Comparison of ENCODE assay signal across 19 mouse cellular contexts in genomic region chr5:24725897-24726296, GRCm38 (mm10). TPM values are rescaled to one million over a fixed set of nuclear protein-coding genes. Genes with fewer than 3 reads are reported as not detected.
DNase-seq lines count a peak whose midpoint lies in the region; ATAC-seq and TF ChIP-seq lines count a peak whose summit lies in the region.
"Had no signal": no experiment of that assay in that cellular context is flagged by ENCODE, and none has a peak within 500 bp of the region (broad histone marks: within the 10 kb centered on the region; RNA-seq: fewer than 3 reads in every experiment).

No protein-coding gene starts in this region.

- H3K27me3 ChIP-seq in forebrain, embryonic 10.5 days (ENCODE audit: poor library complexity, severe bottlenecking), result peaks cover 27% of the 10 kb centered on the region
- H3K27me3 ChIP-seq in forebrain, embryonic 11.5 days (ENCODE audit: control insufficient read depth, insufficient read depth, low read length), result peaks cover 16% of the 10 kb centered on the region
- peaks cover 6% of the 10 kb centered on the region; the same call in 1 of the 2 replicates for H3K27me3 ChIP-seq in kidney, adult 2 months (replicated peaks; ENCODE audit: control insufficient read depth, insufficient read depth, low read length)
- H3K27me3 ChIP-seq in neural tube, embryonic 15.5 days (replicated peaks), result peaks cover 25% of the 10 kb centered on the region
- no peaks in the 10 kb centered on the region; the same call in 1 of the 2 replicates for H3K27me3 ChIP-seq in stomach, embryonic 16.5 days (ENCODE audit: control insufficient read depth, insufficient read depth, low read length)
- H3K27me3 ChIP-seq: CH12.LX had no signal

- H3K9ac ChIP-seq in forebrain, embryonic 11.5 days (ENCODE audit: low read length), result no peak overlapping the region
- H3K9ac ChIP-seq in neural tube, embryonic 15.5 days (replicated peaks), result no peak overlapping the region
- H3K9ac ChIP-seq in stomach, embryonic 16.5 days (ENCODE audit: low read length), result no peak overlapping the region

- TF ChIP-seq CTCF in kidney, adult 2 months (conservative IDR thresholded peaks at IDR 0.05; ENCODE audit: insufficient read depth, insufficient read length, low read depth, low read length), result no peak

- H3K4me2 ChIP-seq in forebrain, embryonic 11.5 days (ENCODE audit: low read depth, low read length, severe bottlenecking), result no peak overlapping the region
- H3K4me2 ChIP-seq in neural tube, embryonic 15.5 days, result no peak overlapping the region
- H3K4me2 ChIP-seq in stomach, embryonic 16.5 days (ENCODE audit: low read depth, low read length), result no peak overlapping the region

- ATAC-seq in forebrain, embryonic 11.5 days (replicated peaks; ENCODE audit: low FRiP score), result no peak
- no peak for ATAC-seq in neural tube, embryonic 15.5 days (ENCODE audit: low FRiP score)
- no peak for ATAC-seq in stomach, embryonic 16.5 days (ENCODE audit: insufficient read depth, low FRiP score)
- ATAC-seq: hindbrain, postnatal 0 days had no signal

- H3K9me3 ChIP-seq in forebrain, embryonic 10.5 days, result no peaks in the 10 kb centered on the region
- no peaks in the 10 kb centered on the region for H3K9me3 ChIP-seq in forebrain, embryonic 11.5 days (ENCODE audit: control insufficient read depth, low read length)
- no peaks in the 10 kb centered on the region for H3K9me3 ChIP-seq in neural tube, embryonic 15.5 days (replicated peaks)
- no peaks in the 10 kb centered on the region for H3K9me3 ChIP-seq in stomach, embryonic 16.5 days (replicated peaks; ENCODE audit: control insufficient read depth, low read length)

- peaks cover 25% of the 10 kb centered on the region for H3K36me3 ChIP-seq in forebrain, embryonic 10.5 days (replicated peaks)
- no peaks in the 10 kb centered on the region for H3K36me3 ChIP-seq in forebrain, embryonic 11.5 days (ENCODE audit: control insufficient read depth, insufficient read depth, low read length)
- H3K36me3 ChIP-seq in kidney, adult 2 months (ENCODE audit: control insufficient read depth, insufficient read depth, low read length), result no peaks in the 10 kb centered on the region
- no peaks in the 10 kb centered on the region for H3K36me3 ChIP-seq in neural tube, embryonic 15.5 days
- H3K36me3 ChIP-seq in stomach, embryonic 16.5 days (ENCODE audit: control insufficient read depth, insufficient read depth, low read length), result no peaks in the 10 kb centered on the region

- TF ChIP-seq POLR2A in kidney, adult 2 months (IDR thresholded peaks at IDR 0.05; ENCODE audit: low read depth, low read length), result no peak

- no peak for DNase-seq in forebrain, embryonic 10.5 days (ENCODE audit: extremely low spot score, low spot score)
- DNase-seq in forebrain, embryonic 11.5 days (ENCODE audit: low spot score), result no peak
- DNase-seq in kidney, adult 2 months, result peak; percentile 47
- no peak for DNase-seq in kidney, postnatal 4 days
- DNase-seq in neural tube, embryonic 10.5 days (ENCODE audit: extremely low spot score, low spot score), result no peak
- no peak for DNase-seq in right cerebral cortex, postnatal 4 days
- DNase-seq: adrenal gland, postnatal 25 days; cerebellum, adult 9-11 months; right cerebral cortex, adult 18-20 months; spleen, adult 18-20 months; thymus, postnatal 36 days had no signal

- no peak overlapping the region for H3K4me3 ChIP-seq in forebrain, embryonic 10.5 days
- no peak overlapping the region for H3K4me3 ChIP-seq in forebrain, embryonic 11.5 days (ENCODE audit: low read depth, low read length)
- no peak overlapping the region for H3K4me3 ChIP-seq in kidney, adult 2 months (ENCODE audit: insufficient read depth, low read depth, low read length)
- H3K4me3 ChIP-seq in neural tube, embryonic 15.5 days (replicated peaks), result no peak overlapping the region
- no peak overlapping the region for H3K4me3 ChIP-seq in stomach, embryonic 16.5 days (replicated peaks; ENCODE audit: low read length)
- H3K4me3 ChIP-seq: layer of hippocampus, adult 2 months; left cerebral cortex, adult 2 months had no signal

- WGBS in forebrain, embryonic 10.5 days, result 79% methylated on average over 6 of the region's 6 CpGs
- WGBS in forebrain, embryonic 11.5 days, result 74% methylated on average over 6 of the region's 6 CpGs
- WGBS in kidney, adult 2 months, result 38% methylated on average over 6 of the region's 6 CpGs
- 68% methylated on average over 6 of the region's 6 CpGs for WGBS in neural tube, embryonic 15.5 days
- WGBS in stomach, embryonic 16.5 days, result 73% methylated on average over 6 of the region's 6 CpGs

- peaks cover 38% of the 10 kb centered on the region for H3K4me1 ChIP-seq in forebrain, embryonic 10.5 days
- H3K4me1 ChIP-seq in forebrain, embryonic 11.5 days (replicated peaks; ENCODE audit: control insufficient read depth, insufficient read depth, low read length), result peaks cover 12% of the 10 kb centered on the region
- H3K4me1 ChIP-seq in kidney, adult 2 months (ENCODE audit: control insufficient read depth, insufficient read depth, low read length), result no peaks in the 10 kb centered on the region; the same call in 1 of the 2 replicates
- H3K4me1 ChIP-seq in neural tube, embryonic 15.5 days, result peaks cover 27% of the 10 kb centered on the region
- H3K4me1 ChIP-seq in stomach, embryonic 16.5 days (ENCODE audit: control insufficient read depth, insufficient read depth, low read length), result peaks cover 34% of the 10 kb centered on the region

- 0 out of 2 replicates have a peak overlapping the region, but pooled peaks have one; percentile 3 for H3K27ac ChIP-seq in forebrain, embryonic 10.5 days
- H3K27ac ChIP-seq in forebrain, embryonic 11.5 days (ENCODE audit: low read depth, low read length), result no peak overlapping the region
- H3K27ac ChIP-seq in kidney, adult 2 months (ENCODE audit: insufficient read depth, low read depth, low read length), result no peak overlapping the region
- H3K27ac ChIP-seq in neural tube, embryonic 15.5 days (replicated peaks), result 0 out of 2 replicates have a peak overlapping the region, but pooled peaks have one; percentile 9
- H3K27ac ChIP-seq in stomach, embryonic 16.5 days (ENCODE audit: low read length), result peak overlapping the region; percentile 78; the same call in 1 of the 2 replicates
- H3K27ac ChIP-seq: layer of hippocampus, adult 2 months; left cerebral cortex, adult 2 months had no signal

RNA-seq across cellular contexts. Expression of gene Wdr86, which starts 4.6 kb away (rescaled TPM):
- 22.5 and 24.5 TPM in 2 replicates for polyA plus RNA-seq in forebrain, embryonic 10.5 days (2016; fragmentation: Nextera tagmentation; extraction: Ambion mirVana)
- 13.6 and 16.1 TPM in 2 replicates for polyA plus RNA-seq in forebrain, embryonic 11.5 days (2014; fragmentation: Nextera tagmentation; extraction: Ambion mirVana)
- polyA plus RNA-seq in kidney, adult 2 months (2012; rRNA removed), result 7.0 and 8.6 TPM in 2 replicates
- polyA plus RNA-seq in neural tube, embryonic 15.5 days (2015; fragmentation: Nextera tagmentation; extraction: Ambion mirVana), result 4.1 and 5.2 TPM in 2 replicates
- polyA plus RNA-seq in stomach, embryonic 16.5 days (2015; fragmentation: Nextera tagmentation; extraction: Ambion mirVana), result 8.1 TPM in 2 replicates

RNA-seq across cellular contexts. Expression of gene Crygn, which starts 31.9 kb away (rescaled TPM):
- 0.72 and 0.81 TPM in 2 replicates for polyA plus RNA-seq in forebrain, embryonic 10.5 days (2016; fragmentation: Nextera tagmentation; extraction: Ambion mirVana)
- not detected in 2 replicates for polyA plus RNA-seq in forebrain, embryonic 11.5 days (2014; fragmentation: Nextera tagmentation; extraction: Ambion mirVana)
- 0.14 and 1.4 TPM in 2 replicates for polyA plus RNA-seq in kidney, adult 2 months (2012; rRNA removed)
- 1.5 and 2.0 TPM in 2 replicates for polyA plus RNA-seq in neural tube, embryonic 15.5 days (2015; fragmentation: Nextera tagmentation; extraction: Ambion mirVana)
- 2.7 and 2.9 TPM in 2 replicates for polyA plus RNA-seq in stomach, embryonic 16.5 days (2015; fragmentation: Nextera tagmentation; extraction: Ambion mirVana)
- polyA plus RNA-seq: frontal cortex, adult 2 months; testis, adult 2 months had no signal

RNA-seq across cellular contexts. Expression of gene Nub1, which starts 40.6 kb away (rescaled TPM):
- 26.1 and 27.0 TPM in 2 replicates for polyA plus RNA-seq in forebrain, embryonic 10.5 days (2016; fragmentation: Nextera tagmentation; extraction: Ambion mirVana)
- polyA plus RNA-seq in forebrain, embryonic 11.5 days (2014; fragmentation: Nextera tagmentation; extraction: Ambion mirVana), result 33.9 and 34.0 TPM in 2 replicates
- 37.5 and 46.9 TPM in 2 replicates for polyA plus RNA-seq in kidney, adult 2 months (2012; rRNA removed)
- polyA plus RNA-seq in neural tube, embryonic 15.5 days (2015; fragmentation: Nextera tagmentation; extraction: Ambion mirVana), result 45.6 and 47.5 TPM in 2 replicates
- 31.9 and 32.0 TPM in 2 replicates for polyA plus RNA-seq in stomach, embryonic 16.5 days (2015; fragmentation: Nextera tagmentation; extraction: Ambion mirVana)

Comparison
In these comparisons a context has a peak if more than half of its experiments do, and no peak if none do; other contexts are left out.
1. H3K27ac ChIP-seq: peak in forebrain, embryonic 10.5 days (single experiment), neural tube, embryonic 15.5 days (single experiment) and stomach, embryonic 16.5 days (single experiment); none in forebrain, embryonic 11.5 days (single experiment) and kidney, adult 2 months (single experiment).